Mouse (Mus musculus) liver, postnatal 0 days (tissue): Measurements from ENCODE around the gene Fam163a.

Experiments
- CTCF ChIP-seq: sonication (generic); IDR thresholded peaks from 2 replicates; pipeline ENCODE4 v1.5.1; 2016; ENCODE audit warnings: antibody characterized with exemption, low read depth
- EP300 ChIP-seq: IDR thresholded peaks from 2 replicates; pipeline ENCODE4 v1.6.1; 2016; ENCODE audit warnings: antibody characterized with exemption, low read depth, mild to moderate bottlenecking

DNA sequence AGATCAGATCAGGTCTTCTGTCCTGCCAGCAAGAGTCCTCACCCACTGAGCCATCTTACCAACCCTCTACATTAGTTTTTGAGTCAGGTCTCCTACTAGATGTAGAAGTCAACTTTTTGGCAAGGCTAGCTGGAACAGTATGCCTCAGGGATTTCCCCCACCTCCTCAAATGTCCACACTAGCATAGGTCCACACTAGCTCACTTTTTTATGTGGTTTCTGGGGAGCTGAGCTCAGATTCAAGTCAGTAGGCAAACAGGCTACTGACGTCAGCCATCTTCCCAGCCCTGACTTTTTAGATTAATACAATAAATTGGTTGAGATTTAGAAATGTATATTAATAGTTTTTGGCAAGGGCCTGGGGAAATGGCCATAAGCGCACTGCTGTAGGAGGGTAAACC lies 97.4 kb downstream of the Fam163a start:
- TF ChIP-seq CTCF (no peak), EP300 (no peak)
